Mouse (Mus musculus) midbrain, embryonic 11.5 days (tissue): Measurements from ENCODE around the gene Tenm4. TPM values are rescaled to one million over a fixed set of nuclear protein-coding genes. Genes with fewer than 3 reads are reported as not detected.
A peak's percentile ranks its signal among the peaks of the same experiment; 100 is the strongest.

Experiments used
- microRNA counts: library from miRNA; unstranded; fragments of <30 nt; microRNA quantifications from one replicate; lab custom pipeline; 2015
- microRNA-seq: library from miRNA; unstranded; fragments of <30 nt; microRNA quantifications from one replicate; pipeline ENCODE4, GENCODE M21; 2017
- polyA plus RNA-seq: library from polyadenylated mRNA; unstranded; fragments of >200 nt; fragmentation: Nextera tagmentation; extraction: Ambion mirVana; gene quantifications from 2 replicates; pipeline ENCODE4 v1.2.1, GENCODE M21; 2014

Gene Tenm4
- polyA plus RNA-seq, 1 experiment from 2014 or later: 24.8 TPM

MicroRNAs within 50 kb of the gene (microRNA counts, 519-probe panel; counts per million panel counts)
- 4,110 counts per million, percentile 32 among the panel's probes with 10 or more counts for microRNA mmu-miR-708 (lab: Ali Mortazavi, UCI)

Small RNA genes lying within 50 kb of the gene (microRNA-seq; reads per million reads assigned to microRNA genes)
- gene Mir6394 (not detected), gene Mir708 (3,075 reads per million, percentile 87 among the genes with 10 or more reads in this experiment)
